Mouse (Mus musculus): ENCODE measurements at regions not wholly inside any gene's neighbourhood (a gene's known extent, or its start where the extent isn't known, plus 50 kb on each side); places are given as distances from the start of the nearest gene placed in this dataset.

- TF ChIP-seq CTCF (IDR thresholded peaks at IDR 0.05 in 2 of 3, conservative IDR thresholded peaks at IDR 0.05 in 1 of 3; ENCODE audit: control insufficient read depth in 1 of 3, insufficient read depth in 1 of 3, low read depth in 2 of 3, low read length in 3 of 3, poor library complexity in 1 of 3, severe bottlenecking in 1 of 3) (no peak), TCF12 (IDR thresholded peaks at IDR 0.05; ENCODE audit: low read depth, low read length) (no peak), E2F4 (IDR thresholded peaks at IDR 0.05; ENCODE audit: borderline replicate concordance, low read depth, low read length) (no peak), ELF1 (IDR thresholded peaks at IDR 0.05; ENCODE audit: low read depth, low read length) (no peak), MXI1 (IDR thresholded peaks at IDR 0.05; ENCODE audit: low read depth, low read length) (no peak), KAT2A (conservative IDR thresholded peaks at IDR 0.05; ENCODE audit: low read depth, low read length) (no peak), MAZ (IDR thresholded peaks at IDR 0.05; ENCODE audit: low read depth, low read length) (no peak), POLR2A (IDR thresholded peaks at IDR 0.05; ENCODE audit: control insufficient read depth in 1 of 2, insufficient read depth in 1 of 2, low read depth in 1 of 2, low read length in 2 of 2, poor library complexity in 1 of 2) (no peak)
Measured at GRCm38 (mm10) chr17:45928013-45928412, 104.2 kb downstream of the Vegfa start.
